Mouse (Mus musculus) intestine, embryonic 14.5 days (tissue): Measurements from ENCODE around the gene Polm. TPM values are rescaled to one million over a fixed set of nuclear protein-coding genes. Genes with fewer than 3 reads are reported as not detected.
"Not testable (repeated sequence)": the region's sequence is repeated elsewhere in the genome, so short reads cannot be mapped to it uniquely, and the experiment has no call there.

Experiments
- ATAC-seq: fragments of 200-750 bp; cut with Nextera tagmentation; replicated peaks from 2 replicates; pipeline ENCODE4 v1.8.0; 2017; ENCODE audit warnings: low read depth, moderate number of reproducible peaks, moderate TSS enrichment, moderate library complexity; ENCODE audit not compliant: low FRiP score, low TSS enrichment
- DNase-seq: peaks from one replicate; pipeline ENCODE4 v3.0.0-alpha.2; 2018; ENCODE audit warnings: low spot score
- H3K27ac ChIP-seq: fragments of 300-500 bp; sonication (generic); 2 replicates; pipeline ENCODE4 v1.5.1; 2014; ENCODE audit warnings: low read depth, mild to moderate bottlenecking, control low read depth
- H3K27me3 ChIP-seq: fragments of 300-500 bp; sonication (generic); replicated peaks from 2 replicates; pipeline ENCODE4 v1.6.1; 2014; ENCODE audit warnings: low read length, control low read depth; ENCODE audit not compliant: control insufficient read depth, insufficient read depth
- H3K36me3 ChIP-seq: fragments of 300-500 bp; sonication (generic); 2 replicates; pipeline ENCODE4 v1.6.1; 2014; ENCODE audit warnings: low read length, control low read depth; ENCODE audit not compliant: control insufficient read depth, insufficient read depth
- H3K4me1 ChIP-seq: fragments of 300-500 bp; sonication (generic); replicated peaks from 2 replicates; pipeline ENCODE4 v1.6.1; 2014; ENCODE audit warnings: low read length, control low read depth, mixed read lengths; ENCODE audit not compliant: control insufficient read depth, insufficient read depth
- H3K4me2 ChIP-seq: fragments of 300-500 bp; sonication (generic); 2 replicates; pipeline ENCODE4 v1.6.1; 2014; ENCODE audit warnings: low read length
- H3K4me3 ChIP-seq: fragments of 300-500 bp; sonication (generic); 2 replicates; pipeline ENCODE4 v1.5.1; 2014; ENCODE audit warnings: low read depth, low read length, control low read depth, mixed read lengths
- H3K9ac ChIP-seq: fragments of 300-500 bp; sonication (generic); 2 replicates; pipeline ENCODE4 v1.6.1; 2014; ENCODE audit warnings: mild to moderate bottlenecking, low read length
- H3K9me3 ChIP-seq: fragments of 300-500 bp; sonication (generic); 2 replicates; pipeline ENCODE4 v1.6.1; 2016; ENCODE audit warnings: low read length, control low read depth; ENCODE audit not compliant: control insufficient read depth
- WGBS: fragments of 180-500 bp; shearing (Covaris S2); extraction: QIAGEN DNeasy Blood & Tissue Kit; methylation state at CpG from one replicate; pipeline ENCODE4 v1.1.7; 2014; 5-methylcytosine and 5-hydroxymethylcytosine counted together
- polyA plus RNA-seq: library from polyadenylated mRNA; unstranded; fragments of >200 nt; fragmentation: Nextera tagmentation; extraction: Ambion mirVana; gene quantifications from 2 replicates; pipeline ENCODE4 v1.2.1, GENCODE M21; 2014

The Polm gene
- polyA plus RNA-seq, 1 experiment from 2014 or later = 10.2 TPM

GRCm38 (mm10) chr11:5834506-5834905, 3.3 kb downstream of the Polm start:
- no peak overlapping the region for H3K4me2 ChIP-seq
- H3K27ac ChIP-seq = no peak overlapping the region
- H3K36me3 ChIP-seq = peaks cover 40% of the 10 kb centered on the region
- H3K4me1 ChIP-seq = no peaks in the 10 kb centered on the region
- DNase-seq = no peak
- 87% methylated on average over 9 of the region's 9 CpGs for WGBS
- H3K4me3 ChIP-seq = no peak overlapping the region
- H3K27me3 ChIP-seq = no peaks in the 10 kb centered on the region
- ATAC-seq = no peak
- no peaks in the 10 kb centered on the region for H3K9me3 ChIP-seq
- H3K9ac ChIP-seq = no peak overlapping the region

DNA sequence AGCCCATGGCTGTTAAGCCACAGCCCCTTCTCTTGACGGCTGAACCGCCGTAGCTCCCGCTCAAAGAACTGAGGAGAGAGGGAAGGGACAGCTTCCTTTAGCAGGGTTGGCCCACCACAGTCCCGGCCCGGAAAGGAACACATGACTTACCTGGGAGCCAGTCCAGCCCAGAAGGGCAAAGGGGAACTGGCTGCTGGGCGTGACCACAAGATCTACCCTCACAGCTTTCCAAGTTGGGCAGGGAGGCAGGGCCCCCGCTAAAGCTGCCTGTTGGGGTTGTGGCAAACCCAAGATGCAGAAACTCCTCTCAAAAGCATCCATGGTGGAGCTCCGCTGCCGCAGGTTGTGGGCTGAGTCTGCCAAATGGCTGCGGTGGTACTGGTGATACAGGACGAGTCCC, 8.5 kb downstream of the Polm start:
- DNase-seq (no peak), ATAC-seq (no peak)
- Histone ChIP-seq H3K9ac (no peak overlapping the region), H3K36me3 (peaks cover 47% of the 10 kb centered on the region), H3K27me3 (no peaks in the 10 kb centered on the region), H3K4me2 (no peak overlapping the region), H3K9me3 (no peaks in the 10 kb centered on the region), H3K27ac (no peak overlapping the region), H3K4me3 (no peak overlapping the region), H3K4me1 (no peaks in the 10 kb centered on the region)
- 91% methylated on average over 12 of the region's 12 CpGs for WGBS

DNA sequence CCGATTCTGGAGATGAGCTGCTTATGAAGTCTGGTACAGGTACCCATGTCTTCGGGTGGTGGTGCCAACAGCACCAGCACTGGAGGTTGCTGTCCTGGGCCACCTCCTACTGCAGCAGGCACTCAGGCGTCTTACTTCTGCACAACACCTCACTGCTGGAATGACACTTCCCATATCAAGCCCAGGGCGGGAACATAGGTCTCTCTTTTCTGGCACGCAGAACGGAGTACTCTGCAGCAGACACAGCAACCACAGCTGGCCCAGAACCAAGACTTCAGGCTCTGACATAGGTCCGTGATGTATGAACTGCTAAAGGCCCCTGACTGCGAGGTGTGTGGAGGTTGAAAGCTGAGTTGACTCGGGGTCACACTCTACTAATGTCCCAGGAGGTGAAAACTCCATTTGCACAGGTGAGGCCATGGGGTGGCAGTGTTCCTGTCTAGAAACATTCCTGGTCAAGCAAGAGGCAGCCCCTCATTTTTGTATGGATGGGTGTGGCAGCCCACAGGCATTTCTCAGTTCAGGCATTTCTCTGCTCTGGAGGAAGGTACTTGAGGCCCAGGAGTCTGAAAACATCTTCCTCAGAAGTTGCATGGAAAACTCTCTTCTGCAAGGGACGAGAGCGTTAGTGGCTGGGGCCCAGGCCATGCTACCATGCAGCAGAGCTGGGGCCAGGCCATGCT, 9.2 kb downstream of the Polm start:
- Histone ChIP-seq H3K36me3 (peaks cover 42% of the 10 kb centered on the region), H3K4me1 (no peaks in the 10 kb centered on the region), H3K27ac (no peak overlapping the region), H3K27me3 (no peaks in the 10 kb centered on the region), H3K4me3 (no peak overlapping the region), H3K4me2 (no peak overlapping the region), H3K9me3 (no peaks in the 10 kb centered on the region), H3K9ac (no peak overlapping the region)
- ATAC-seq (no peak), DNase-seq (no peak)
- 89% methylated on average over 11 of the region's 11 CpGs for WGBS

DNA sequence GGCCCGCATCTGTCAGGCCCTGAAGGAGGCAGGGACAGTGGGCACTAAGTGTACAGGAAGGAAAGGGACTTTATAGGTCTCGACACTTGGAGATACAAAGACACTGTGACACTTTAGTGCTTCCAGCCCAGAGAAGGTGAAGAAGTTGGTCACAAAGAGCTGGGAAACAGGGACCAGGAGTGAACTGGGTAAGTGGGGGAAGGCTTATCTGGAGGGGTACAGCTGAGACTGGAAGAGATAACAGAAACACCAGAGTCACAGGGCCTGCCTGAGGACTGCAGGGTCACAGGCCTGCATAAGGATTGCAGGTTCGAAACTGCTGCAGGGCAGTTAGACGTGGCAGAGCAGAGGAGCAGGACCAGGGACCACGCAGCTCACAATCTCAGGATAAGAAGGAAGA, 9.9 kb downstream of the Polm start:
- no peak for ATAC-seq

DNA sequence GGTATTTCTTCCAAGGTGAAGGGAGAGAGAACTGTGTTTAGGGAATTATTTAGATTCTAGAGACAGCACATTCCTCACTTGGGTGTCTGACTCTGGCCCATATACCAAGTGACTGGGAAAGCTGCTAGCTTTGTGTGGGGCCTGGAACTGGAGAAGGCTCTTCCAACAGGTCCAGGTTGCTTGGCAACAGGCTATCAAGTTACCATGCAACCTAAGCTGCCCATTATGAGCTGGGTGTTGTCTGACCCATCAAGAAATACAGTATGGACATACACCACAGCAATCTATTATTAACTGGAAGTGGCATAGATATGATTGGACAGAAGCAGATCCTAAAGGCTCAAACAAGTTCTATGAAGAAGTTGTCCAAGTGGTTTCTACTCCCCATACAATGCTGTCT, 12.4 kb downstream of the Polm start:
- no peaks in the 10 kb centered on the region for H3K9me3 ChIP-seq
- H3K9ac ChIP-seq = no peak overlapping the region
- no peak overlapping the region for H3K4me2 ChIP-seq
- no peaks in the 10 kb centered on the region for H3K4me1 ChIP-seq
- no peak overlapping the region for H3K4me3 ChIP-seq
- H3K27ac ChIP-seq = no peak overlapping the region
- H3K36me3 ChIP-seq = peaks cover 14% of the 10 kb centered on the region
- H3K27me3 ChIP-seq = no peaks in the 10 kb centered on the region
- DNase-seq = no peak
- ATAC-seq = no peak

More for the DNA sequence above, 9.9 kb downstream of the Polm start:
- Histone ChIP-seq H3K27ac (no peak overlapping the region), H3K4me1 (no peaks in the 10 kb centered on the region), H3K9ac (no peak overlapping the region), H3K4me2 (no peak overlapping the region), H3K4me3 (no peak overlapping the region), H3K9me3 (no peaks in the 10 kb centered on the region), H3K27me3 (no peaks in the 10 kb centered on the region), H3K36me3 (peaks cover 36% of the 10 kb centered on the region)
- no peak for DNase-seq
- WGBS = 84% methylated on average over 5 of the region's 5 CpGs

GRCm38 (mm10) chr11:5819223-5819622, 18.6 kb downstream of the Polm start:
- H3K4me2 ChIP-seq = no peak overlapping the region
- ATAC-seq = no peak
- DNase-seq = no peak
- H3K27ac ChIP-seq = no peak overlapping the region
- no peaks in the 10 kb centered on the region for H3K4me1 ChIP-seq
- H3K36me3 ChIP-seq = no peaks in the 10 kb centered on the region
- no peak overlapping the region for H3K4me3 ChIP-seq
- WGBS = 69% methylated on average over 2 of the region's 2 CpGs
- H3K27me3 ChIP-seq = no peaks in the 10 kb centered on the region
- no peaks in the 10 kb centered on the region for H3K9me3 ChIP-seq
- no peak overlapping the region for H3K9ac ChIP-seq

- Histone ChIP-seq H3K4me2 (no peak overlapping the region), H3K36me3 (no peaks in the 10 kb centered on the region), H3K4me1 (no peaks in the 10 kb centered on the region), H3K9me3 (0 out of 2 replicates have a peak, but pooled peaks cover 3% of the 10 kb centered on the region), H3K4me3 (no peak overlapping the region), H3K9ac (no peak overlapping the region), H3K27ac (no peak overlapping the region), H3K27me3 (no peaks in the 10 kb centered on the region)
- DNase-seq (no peak), ATAC-seq (no peak)
- WGBS = 76% methylated on average over 10 of the region's 10 CpGs
Measured at GRCm38 (mm10) chr11:5813381-5813780, 24.4 kb downstream of the Polm start.

DNA sequence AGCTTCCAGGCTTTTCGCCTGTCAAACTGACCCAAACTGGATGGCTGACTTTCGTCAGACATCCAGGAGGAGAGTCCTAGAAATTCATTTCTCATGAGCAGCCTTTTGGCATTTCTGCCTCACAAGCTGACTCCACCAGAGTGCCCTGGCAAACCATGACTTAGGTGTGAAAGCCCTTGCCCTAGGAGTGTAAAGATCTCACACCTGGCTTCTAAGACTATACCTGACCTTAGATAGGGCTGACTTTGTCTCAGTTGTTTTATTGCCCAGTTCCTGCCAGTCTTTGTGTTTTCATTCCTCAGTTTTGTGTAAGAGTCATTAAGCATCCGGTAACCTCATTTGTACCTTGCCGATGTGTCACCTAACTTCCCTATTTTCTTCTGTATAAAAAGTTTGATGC, 28.3 kb downstream of the Polm start:
- H3K4me2 ChIP-seq, DNase-seq, H3K27ac ChIP-seq, ATAC-seq, H3K9me3 ChIP-seq, H3K4me1 ChIP-seq, H3K27me3 ChIP-seq, H3K9ac ChIP-seq, H3K36me3 ChIP-seq, H3K4me3 ChIP-seq: not testable (repeated sequence)
- WGBS = 81% methylated on average over 4 of the region's 4 CpGs

DNA sequence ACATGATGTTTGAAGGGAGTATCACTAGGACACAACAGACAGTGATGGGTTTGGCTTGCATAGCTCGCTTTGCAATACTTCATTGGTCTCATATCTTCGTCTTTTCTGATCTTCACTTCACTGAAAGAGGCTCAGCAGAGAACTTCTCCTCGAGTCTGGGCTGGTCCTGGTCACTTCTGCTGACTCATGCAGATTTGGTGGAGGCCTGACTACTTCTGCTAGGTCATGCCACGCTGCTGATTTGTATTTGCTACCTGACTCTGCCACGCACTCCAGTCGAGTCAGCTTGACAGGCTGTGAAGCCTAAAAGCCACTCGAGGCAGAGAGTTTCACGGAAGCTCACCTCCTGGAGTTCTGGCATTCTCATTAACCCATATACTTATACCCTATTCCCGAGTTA, 29.9 kb downstream of the Polm start:
- DNase-seq = no peak

More for the DNA sequence above, 29.9 kb downstream of the Polm start:
- ATAC-seq = no peak
- Histone ChIP-seq H3K27me3 (no peaks in the 10 kb centered on the region), H3K36me3 (no peaks in the 10 kb centered on the region), H3K27ac (no peak overlapping the region), H3K9ac (no peak overlapping the region), H3K4me3 (no peak overlapping the region), H3K4me2 (no peak overlapping the region), H3K4me1 (peaks cover 4% of the 10 kb centered on the region; the same call in 1 of the 2 replicates), H3K9me3 (no peaks in the 10 kb centered on the region)
- 85% methylated on average over 9 of the region's 9 CpGs for whole genome bisulfite sequencing
